Mouse (Mus musculus) lung, adult 2 months (tissue): ENCODE data around the gene Cryaa.

Experiments used
- CTCF ChIP-seq: fragments of 200-500 bp; IDR thresholded peaks from 2 replicates; pipeline ENCODE4 v1.5.1; 2011; ENCODE audit warnings: mild to moderate bottlenecking, low read length, control low read depth; ENCODE audit not compliant: insufficient read depth
- POLR2A ChIP-seq: fragments of 200-500 bp; IDR thresholded peaks from 2 replicates; pipeline ENCODE4 v1.6.1; 2011; ENCODE audit warnings: low read depth, mild to moderate bottlenecking, control low read depth, low read length, borderline replicate concordance; ENCODE audit errors: extremely low read depth

DNA sequence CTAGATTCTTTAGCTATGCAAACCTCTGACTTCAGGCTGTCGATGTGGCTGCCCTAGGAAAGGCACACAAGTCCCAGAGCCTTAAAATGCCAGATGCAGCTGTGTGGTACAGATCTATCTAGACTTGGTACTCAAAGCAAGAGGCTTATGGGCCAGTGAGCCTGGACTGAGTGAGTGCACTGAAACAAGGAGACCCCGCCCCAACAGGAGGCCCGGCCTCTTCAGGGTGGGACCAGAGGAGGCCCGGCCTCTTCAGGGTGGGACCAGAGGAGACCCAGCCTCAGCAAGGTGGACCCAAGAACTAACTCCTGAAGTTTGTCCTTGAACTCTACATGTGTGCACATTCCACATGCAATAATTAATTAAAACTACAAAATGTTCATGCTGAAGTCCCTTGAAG is 34.7 kb upstream of the Cryaa start:
- TF ChIP-seq POLR2A, result no peak
- TF ChIP-seq CTCF, result no peak
